Mouse (Mus musculus) ES-E14 (cell line): ENCODE measurements at regions not wholly inside any gene's neighbourhood (a gene's known extent, or its start where the extent isn't known, plus 50 kb on each side); places are given as distances from the start of the nearest gene placed in this dataset.

Source experiments
- CHD2 ChIP-seq: IDR thresholded peaks from 2 replicates; pipeline ENCODE4 v1.6.1; 2014; ENCODE audit warnings: mild to moderate bottlenecking, low read depth, low read length, inconsistent platforms
- HCFC1 ChIP-seq: IDR thresholded peaks from 2 replicates; pipeline ENCODE4 v1.6.1; 2012; ENCODE audit warnings: low read length, inconsistent platforms, borderline replicate concordance; ENCODE audit not compliant: insufficient read depth
- MAFK ChIP-seq: IDR thresholded peaks from 2 replicates; pipeline ENCODE4 v1.6.1; 2014; ENCODE audit warnings: mild to moderate bottlenecking, low read depth, low read length, inconsistent platforms; ENCODE audit not compliant: insufficient read depth
- ZNF384 ChIP-seq: IDR thresholded peaks from 2 replicates; pipeline ENCODE4 v1.6.1; 2012; ENCODE audit warnings: low read depth, low read length, inconsistent platforms

DNA sequence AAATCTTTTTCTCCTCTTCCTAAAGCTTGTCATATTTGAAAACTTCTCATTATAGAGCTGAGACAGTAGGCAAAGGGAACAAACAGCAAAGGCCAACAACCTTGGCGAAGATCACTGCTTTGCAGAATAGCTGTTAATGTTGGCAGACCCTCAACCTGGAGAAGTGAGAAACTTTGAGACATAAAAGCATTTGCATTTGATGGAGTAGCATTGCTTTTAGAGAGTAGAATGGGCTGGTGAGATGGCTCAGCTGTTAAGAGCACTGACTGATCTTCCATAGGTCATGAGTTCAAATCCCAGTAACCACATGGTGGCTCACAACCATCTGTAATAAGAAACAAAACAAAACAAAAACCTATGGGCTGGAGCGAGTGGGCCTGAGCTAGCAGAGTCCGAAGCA lies 1253.4 kb downstream of the Defb40 start:
- TF ChIP-seq MAFK (no peak), HCFC1 (no peak), ZNF384 (no peak), CHD2 (no peak)
